Mouse (Mus musculus): ENCODE data around the gene Sec11a. TPM values are rescaled to one million over a fixed set of nuclear protein-coding genes. Genes with fewer than 3 reads are reported as not detected.

The Sec11a gene
- polyA plus RNA-seq, 1 experiment from 2014 or later = 222 TPM

DNA sequence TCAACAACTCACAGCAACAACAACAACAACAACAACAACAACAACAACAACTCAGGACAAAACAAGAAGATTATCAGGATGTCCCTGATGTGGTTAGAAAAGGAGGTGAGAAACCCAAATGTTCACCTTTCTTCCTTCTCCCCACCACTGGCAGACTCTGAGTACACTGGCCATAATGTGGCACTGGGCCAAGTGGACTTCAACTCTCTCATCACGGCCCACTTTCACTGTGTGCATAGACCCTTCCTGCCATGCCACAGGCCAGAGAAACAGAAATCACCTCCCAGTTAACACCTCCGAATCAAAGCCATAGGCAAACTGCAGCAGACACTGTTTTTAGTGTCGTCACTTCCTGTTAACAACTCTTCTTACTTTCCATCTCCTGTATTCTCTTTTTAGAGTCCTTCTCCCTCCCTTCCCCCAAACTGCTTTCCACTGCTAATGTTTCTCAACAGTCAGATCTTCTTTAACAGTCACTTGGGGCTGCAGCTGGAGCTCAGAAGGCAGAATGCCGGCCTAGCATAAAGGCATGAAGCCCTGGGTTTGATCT is 29.6 kb downstream of the Sec11a start:
- ATAC-seq (replicated peaks; ENCODE audit: low FRiP score, low read depth) = no peak
- no peaks in the 10 kb centered on the region for H3K9me3 ChIP-seq (replicated peaks; ENCODE audit: low read length)
- DNase-seq (ENCODE audit: low spot score) = no peak
- peaks cover 42% of the 10 kb centered on the region for H3K36me3 ChIP-seq (ENCODE audit: insufficient read depth, low read length)
- no peak overlapping the region for H3K4me2 ChIP-seq (ENCODE audit: low read length)
- no peak overlapping the region for H3K4me3 ChIP-seq (replicated peaks; ENCODE audit: low read depth, low read length)
- no peaks in the 10 kb centered on the region for H3K4me1 ChIP-seq (replicated peaks; ENCODE audit: insufficient read depth, low read length)
- no peak for TF ChIP-seq CTCF (IDR thresholded peaks at IDR 0.05; ENCODE audit: low read depth)
- H3K27me3 ChIP-seq (ENCODE audit: insufficient read depth, low read length) = no peaks in the 10 kb centered on the region
- no peak overlapping the region for H3K9ac ChIP-seq (ENCODE audit: low read depth, low read length)
- 79% methylated on average over 4 of the region's 4 CpGs for WGBS
- H3K27ac ChIP-seq = no peak overlapping the region

DNA sequence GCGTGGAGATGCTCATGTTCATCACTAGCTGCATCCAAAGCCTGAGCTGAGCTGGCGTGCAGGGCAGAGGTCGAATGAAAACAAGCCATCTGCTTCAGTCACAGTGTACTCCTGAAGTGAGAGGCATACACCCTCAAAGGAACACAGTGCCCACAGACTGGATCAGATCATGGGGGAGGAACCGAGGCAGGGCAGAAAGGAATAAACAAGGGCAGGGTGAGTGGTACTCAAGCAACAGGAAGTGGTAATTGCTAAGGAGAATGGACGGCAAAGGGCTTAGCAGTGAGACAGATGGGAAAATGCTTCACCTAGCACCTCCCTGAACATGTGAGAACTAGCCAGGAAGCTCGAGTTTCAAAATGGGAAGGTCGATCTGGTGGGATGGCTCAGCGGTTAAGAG is 35.1 kb downstream of the Sec11a start:
- H3K9ac ChIP-seq (ENCODE audit: low read depth, low read length) = no peak overlapping the region
- no peak for DNase-seq (ENCODE audit: low spot score)
- H3K27ac ChIP-seq = peak overlapping the region; percentile 56; the same call in 1 of the 2 replicates
- ATAC-seq (replicated peaks; ENCODE audit: low FRiP score, low read depth) = no peak
- peaks cover 49% of the 10 kb centered on the region for H3K36me3 ChIP-seq (ENCODE audit: insufficient read depth, low read length)
- H3K27me3 ChIP-seq (ENCODE audit: insufficient read depth, low read length) = no peaks in the 10 kb centered on the region
- TF ChIP-seq CTCF (IDR thresholded peaks at IDR 0.05; ENCODE audit: low read depth) = no peak
- H3K4me3 ChIP-seq (replicated peaks; ENCODE audit: low read depth, low read length) = no peak overlapping the region
- no peaks in the 10 kb centered on the region for H3K4me1 ChIP-seq (replicated peaks; ENCODE audit: insufficient read depth, low read length)
- 66% methylated on average over 8 of the region's 8 CpGs for WGBS
- no peaks in the 10 kb centered on the region for H3K9me3 ChIP-seq (replicated peaks; ENCODE audit: low read length)
- H3K4me2 ChIP-seq (ENCODE audit: low read length) = no peak overlapping the region

DNA sequence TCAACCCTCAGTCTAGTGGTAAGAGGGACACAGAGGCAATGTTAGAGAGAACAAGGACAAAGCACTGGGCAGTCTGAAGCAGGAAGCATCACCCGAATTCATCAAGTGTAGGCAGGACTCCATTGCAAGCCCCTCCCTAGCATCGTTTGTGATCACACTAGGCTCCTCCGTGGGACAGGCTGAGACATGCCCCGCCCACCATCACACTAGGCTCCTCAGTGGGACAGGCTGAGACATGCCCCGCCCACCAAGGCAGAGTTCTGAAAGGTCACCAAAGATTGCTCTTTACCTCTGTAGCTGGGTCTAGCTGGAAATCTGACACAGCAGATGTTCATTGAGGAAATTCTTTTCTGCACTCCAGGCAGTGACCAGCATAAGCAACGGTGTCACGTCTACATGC is 36.5 kb downstream of the Sec11a start:
- WGBS = 75% methylated on average over 7 of the region's 7 CpGs
- no peak for TF ChIP-seq CTCF (IDR thresholded peaks at IDR 0.05; ENCODE audit: low read depth)
- H3K4me1 ChIP-seq (replicated peaks; ENCODE audit: insufficient read depth, low read length) = no peaks in the 10 kb centered on the region
- no peaks in the 10 kb centered on the region for H3K27me3 ChIP-seq (ENCODE audit: insufficient read depth, low read length)
- no peaks in the 10 kb centered on the region for H3K9me3 ChIP-seq (replicated peaks; ENCODE audit: low read length)
- DNase-seq (ENCODE audit: low spot score) (no peak), ATAC-seq (replicated peaks; ENCODE audit: low FRiP score, low read depth) (no peak)
- no peak overlapping the region for H3K4me2 ChIP-seq (ENCODE audit: low read length)
- peaks cover 40% of the 10 kb centered on the region for H3K36me3 ChIP-seq (ENCODE audit: insufficient read depth, low read length)
- no peak overlapping the region for H3K4me3 ChIP-seq (replicated peaks; ENCODE audit: low read depth, low read length)
- H3K9ac ChIP-seq (ENCODE audit: low read depth, low read length) = no peak overlapping the region
- no peak overlapping the region for H3K27ac ChIP-seq

DNA sequence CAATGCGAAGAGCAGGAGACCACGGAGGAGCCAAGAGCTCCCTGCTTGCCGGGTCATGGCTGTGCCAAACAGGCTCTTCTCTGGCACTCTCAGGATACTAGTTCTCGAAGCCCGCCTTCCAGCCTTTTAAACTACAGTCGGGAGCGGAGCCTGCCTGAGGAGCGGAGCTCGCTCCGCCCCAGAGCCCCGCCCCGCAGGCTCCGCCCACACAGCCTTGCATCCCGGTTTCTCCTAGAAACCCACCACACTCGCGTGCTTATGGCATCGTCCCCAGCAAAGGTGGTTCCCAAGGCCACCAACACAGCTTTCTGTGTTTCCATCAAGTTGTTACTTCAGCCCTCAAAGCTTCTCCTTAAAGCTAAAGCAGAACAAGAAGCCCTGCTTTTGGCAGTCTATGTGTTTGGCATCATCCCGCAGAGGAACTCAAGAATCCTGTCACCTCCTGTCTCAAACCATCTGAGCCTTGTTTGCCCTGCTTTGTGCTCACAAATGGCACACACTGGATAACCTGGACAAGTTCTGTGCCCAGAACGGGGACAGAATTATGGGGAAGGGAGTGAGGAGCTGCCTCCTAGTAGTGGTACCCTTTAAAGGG is 42.6 kb downstream of the Sec11a start, which contains the start of gene Nmb:
Nmb (minus strand) TSS at position 156 of the 595 bp plus-strand sequence.
- Histone ChIP-seq H3K4me1 (replicated peaks; ENCODE audit: insufficient read depth, low read length) (peaks cover 16% of the 10 kb centered on the region), H3K36me3 (ENCODE audit: insufficient read depth, low read length) (0 out of 2 replicates have a peak, but pooled peaks cover 7% of the 10 kb centered on the region), H3K27ac (no peak within 1 kb of the TSS), H3K4me3 (replicated peaks; ENCODE audit: low read depth, low read length) (peak within 1 kb of the TSS; percentile 44), H3K27me3 (ENCODE audit: insufficient read depth, low read length) (no peaks in the 10 kb centered on the region), H3K9ac (ENCODE audit: low read depth, low read length) (peak within 1 kb of the TSS; percentile 57), H3K9me3 (replicated peaks; ENCODE audit: low read length) (no peaks in the 10 kb centered on the region), H3K4me2 (ENCODE audit: low read length) (peak within 1 kb of the TSS; percentile 87)
- no peak for TF ChIP-seq CTCF (IDR thresholded peaks at IDR 0.05; ENCODE audit: low read depth)
- DNase-seq (ENCODE audit: low spot score) (peak; percentile 87), ATAC-seq (replicated peaks; ENCODE audit: low FRiP score, low read depth) (peak; percentile 37; the same call in 1 of the 2 replicates)
- 3% methylated on average over 19 of the region's 19 CpGs for WGBS

DNA sequence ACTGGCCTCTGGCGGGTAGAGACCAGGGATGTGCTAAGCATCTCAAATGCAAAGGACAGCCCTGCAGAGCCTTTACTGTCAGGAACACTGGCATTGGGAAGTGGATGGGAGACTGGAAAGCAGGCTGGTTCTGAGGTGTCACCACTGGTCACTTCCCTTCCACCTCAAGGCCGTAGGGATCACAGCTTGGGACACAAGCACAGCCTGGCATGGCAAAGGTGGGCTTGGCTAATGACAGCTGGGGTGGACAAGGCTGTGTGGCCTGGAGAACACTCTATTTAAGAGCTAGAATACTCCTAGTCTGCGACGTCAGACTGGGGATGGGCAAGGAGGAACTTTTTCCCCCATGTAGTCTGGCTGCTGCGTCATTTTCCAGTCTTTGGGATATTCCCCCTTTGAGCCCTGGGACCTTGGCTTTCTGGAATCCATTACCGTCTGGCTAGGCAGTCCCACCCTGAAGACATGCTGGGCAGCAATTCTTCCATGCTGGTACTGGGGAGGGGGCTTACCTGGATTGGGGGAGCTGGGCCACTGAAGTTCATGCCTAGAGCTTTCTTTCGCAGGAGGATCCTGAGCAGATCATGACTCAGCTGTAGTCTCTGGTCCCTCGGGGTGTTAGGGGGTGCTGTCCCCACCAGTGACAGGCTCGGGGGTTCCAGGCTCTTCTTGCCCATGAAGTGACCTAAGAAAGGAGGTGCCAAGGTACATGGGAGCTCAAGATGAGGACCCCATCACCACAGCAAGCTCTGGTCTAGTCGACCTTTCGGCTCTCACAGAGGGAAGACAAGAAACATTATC is 43.8 kb downstream of the Sec11a start:
- H3K9me3 ChIP-seq (replicated peaks; ENCODE audit: low read length) = no peaks in the 10 kb centered on the region
- DNase-seq (ENCODE audit: low spot score) (no peak), ATAC-seq (replicated peaks; ENCODE audit: low FRiP score, low read depth) (no peak)
- no peak overlapping the region; the same call in 1 of the 2 replicates for H3K4me3 ChIP-seq (replicated peaks; ENCODE audit: low read depth, low read length)
- no peak overlapping the region for H3K9ac ChIP-seq (ENCODE audit: low read depth, low read length)
- 82% methylated on average over 11 of the region's 11 CpGs for WGBS
- no peak overlapping the region for H3K27ac ChIP-seq
- H3K36me3 ChIP-seq (ENCODE audit: insufficient read depth, low read length) = 0 out of 2 replicates have a peak, but pooled peaks cover 7% of the 10 kb centered on the region
- TF ChIP-seq CTCF (IDR thresholded peaks at IDR 0.05; ENCODE audit: low read depth) = no peak
- H3K27me3 ChIP-seq (ENCODE audit: insufficient read depth, low read length) = no peaks in the 10 kb centered on the region
- peak overlapping the region; percentile 87; the same call in 1 of the 2 replicates for H3K4me2 ChIP-seq (ENCODE audit: low read length)
- peaks cover 16% of the 10 kb centered on the region for H3K4me1 ChIP-seq (replicated peaks; ENCODE audit: insufficient read depth, low read length)

DNA sequence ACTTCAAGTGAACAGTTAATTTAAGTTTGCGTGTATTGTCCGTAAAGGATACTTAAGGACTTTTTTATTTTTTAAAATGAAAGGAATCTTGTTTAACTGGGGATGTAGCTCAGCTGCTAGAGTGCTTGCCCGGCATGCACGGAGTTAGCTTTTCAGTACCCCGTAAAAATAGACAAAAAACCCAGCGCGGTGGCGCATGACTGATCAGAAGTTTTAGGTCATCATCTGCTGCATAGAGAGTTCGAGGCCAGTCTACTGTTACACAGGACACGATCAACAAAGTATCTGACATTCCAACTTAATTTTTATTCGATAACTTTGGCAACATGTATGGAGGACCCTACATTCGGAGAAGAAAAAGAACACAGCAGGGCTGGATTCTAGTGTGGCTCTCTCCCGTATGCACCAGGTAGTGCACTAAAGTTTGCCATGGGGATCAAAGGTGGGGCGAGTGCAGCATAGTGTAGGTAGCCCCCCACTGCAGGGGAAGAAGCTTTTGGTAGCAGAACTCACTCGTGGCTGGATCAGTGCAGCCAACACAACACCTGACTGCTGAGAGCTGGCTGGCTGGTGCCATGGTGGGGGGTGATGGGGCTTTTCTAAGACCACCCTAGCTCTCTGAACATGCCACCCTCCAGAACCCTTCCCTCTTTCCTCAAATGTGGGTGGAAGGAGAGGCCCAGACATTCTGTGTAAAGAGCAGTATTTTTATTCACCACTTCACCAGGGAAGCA is 45.9 kb downstream of the Sec11a start:
- H3K27ac ChIP-seq = peak overlapping the region; percentile 93
- 23% methylated on average over 15 of the region's 15 CpGs for WGBS
- peaks cover 16% of the 10 kb centered on the region for H3K4me1 ChIP-seq (replicated peaks; ENCODE audit: insufficient read depth, low read length)
- peak overlapping the region; percentile 66 for H3K9ac ChIP-seq (ENCODE audit: low read depth, low read length)
- 0 out of 2 replicates have a peak, but pooled peaks cover 7% of the 10 kb centered on the region for H3K36me3 ChIP-seq (ENCODE audit: insufficient read depth, low read length)
- H3K4me3 ChIP-seq (replicated peaks; ENCODE audit: low read depth, low read length) = peak overlapping the region; percentile 63
- ATAC-seq (replicated peaks; ENCODE audit: low FRiP score, low read depth) (no peak), DNase-seq (ENCODE audit: low spot score) (no peak)
- H3K27me3 ChIP-seq (ENCODE audit: insufficient read depth, low read length) = no peaks in the 10 kb centered on the region
- no peaks in the 10 kb centered on the region for H3K9me3 ChIP-seq (replicated peaks; ENCODE audit: low read length)
- peak overlapping the region; percentile 70 for H3K4me2 ChIP-seq (ENCODE audit: low read length)
- TF ChIP-seq CTCF (IDR thresholded peaks at IDR 0.05; ENCODE audit: low read depth) = no peak

Measured in kidney, postnatal 0 days (tissue).